Mouse (Mus musculus) common myeloid progenitor, adult 5-6 weeks (primary cell): ENCODE measurements at regions not wholly inside any gene's neighbourhood (a gene's known extent, or its start where the extent isn't known, plus 50 kb on each side); places are given as distances from the start of the nearest gene placed in this dataset.
A peak's percentile ranks its signal among the peaks of the same experiment; 100 is the strongest.

Experiments used
- ATAC-seq: replicated peaks from 2 replicates; pipeline ENCODE4 v1.8.0; 2016; ENCODE audit warnings: low read depth, mild to moderate bottlenecking, moderate TSS enrichment, inconsistent platforms; ENCODE audit not compliant: poor library complexity, severe bottlenecking

GRCm38 (mm10) chr14:76872976-76873375 lies 163.6 kb upstream of the Ccdc122 start:
- no peak for ATAC-seq

DNA sequence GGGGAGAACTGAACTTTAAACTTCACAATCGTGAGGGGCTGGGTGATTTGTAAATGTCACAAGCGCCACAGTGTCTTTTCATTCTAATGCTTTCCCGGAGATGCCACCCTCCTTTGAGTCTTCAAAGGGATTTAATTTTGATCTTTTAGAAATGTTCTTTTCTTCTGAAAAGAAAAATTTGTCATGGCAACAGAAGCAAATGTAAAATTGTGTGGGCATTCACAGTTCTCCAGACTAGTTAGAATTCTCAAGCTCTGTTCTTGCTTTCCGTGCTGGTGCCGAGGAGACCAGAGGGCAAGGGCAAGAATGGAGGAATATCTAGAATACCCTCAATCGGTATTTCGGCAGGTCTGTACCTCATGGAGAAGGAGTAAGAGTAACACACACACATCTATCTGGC lies 164.1 kb upstream of the Ccdc122 start:
- ATAC-seq, result no peak

GRCm38 (mm10) chr14:76868831-76869230 lies 167.7 kb upstream of the Ccdc122 start:
- ATAC-seq, result no peak

DNA sequence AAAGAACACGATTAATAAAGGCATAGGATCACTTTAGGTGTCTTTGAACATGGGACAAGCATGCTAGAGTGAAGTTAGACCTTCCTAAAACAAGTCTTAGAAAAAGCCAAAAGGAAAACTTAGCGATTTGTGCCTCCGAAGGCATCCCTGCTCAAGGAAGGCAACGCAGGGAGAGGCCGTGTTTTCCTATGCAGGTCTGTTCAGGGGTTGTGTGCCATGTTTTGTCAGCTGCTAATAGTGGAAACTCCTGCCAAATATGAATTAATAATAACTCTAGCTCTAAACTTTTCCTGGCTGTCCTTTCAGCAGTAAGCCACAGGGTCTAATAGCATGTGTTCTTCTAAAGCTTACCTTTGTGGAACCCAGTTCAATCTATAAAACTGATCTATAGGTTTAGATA lies 168.4 kb upstream of the Ccdc122 start:
- no peak for ATAC-seq

- ATAC-seq, result no peak
Measured at GRCm38 (mm10) chr14:76864664-76865063, 171.9 kb upstream of the Ccdc122 start.

DNA sequence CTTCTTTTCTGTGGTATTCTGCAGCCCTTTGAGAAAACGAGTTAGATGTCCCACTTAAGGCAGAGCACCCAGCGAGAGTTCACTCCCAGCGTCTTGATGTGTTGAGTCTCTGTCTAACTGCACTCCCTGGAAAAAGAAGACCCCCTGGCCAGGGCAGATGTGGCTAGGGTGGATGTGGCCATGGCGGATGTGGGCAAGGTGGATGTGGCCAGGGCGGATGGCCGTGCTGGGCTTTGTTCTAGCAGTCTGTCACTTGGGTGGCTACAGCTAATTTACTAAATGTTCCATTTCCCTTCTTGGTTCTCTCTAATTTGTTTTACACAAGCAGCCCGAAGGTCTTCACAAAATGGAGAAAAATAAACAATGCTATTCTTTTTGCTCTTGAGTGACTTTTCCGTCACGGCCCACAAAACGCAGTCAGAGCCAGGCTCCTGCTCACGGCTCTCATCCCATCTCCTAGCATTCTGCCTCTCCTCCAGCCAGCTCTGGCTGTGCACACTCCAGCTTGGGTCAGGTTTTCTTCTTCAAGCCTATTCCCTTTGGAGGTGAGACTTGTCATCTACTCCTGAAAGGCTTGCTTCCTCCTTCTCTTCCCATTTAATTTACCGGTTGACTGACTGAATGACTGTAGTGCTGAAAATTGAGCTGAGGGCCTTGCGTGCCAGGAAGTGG lies 173.4 kb upstream of the Ccdc122 start:
- ATAC-seq, result no peak

GRCm38 (mm10) chr14:76858396-76858795 lies 178.2 kb upstream of the Ccdc122 start:
- ATAC-seq, result no peak

- ATAC-seq, result peak; percentile 74
Measured at GRCm38 (mm10) chr14:76857196-76857773, 179.3 kb upstream of the Ccdc122 start.

DNA sequence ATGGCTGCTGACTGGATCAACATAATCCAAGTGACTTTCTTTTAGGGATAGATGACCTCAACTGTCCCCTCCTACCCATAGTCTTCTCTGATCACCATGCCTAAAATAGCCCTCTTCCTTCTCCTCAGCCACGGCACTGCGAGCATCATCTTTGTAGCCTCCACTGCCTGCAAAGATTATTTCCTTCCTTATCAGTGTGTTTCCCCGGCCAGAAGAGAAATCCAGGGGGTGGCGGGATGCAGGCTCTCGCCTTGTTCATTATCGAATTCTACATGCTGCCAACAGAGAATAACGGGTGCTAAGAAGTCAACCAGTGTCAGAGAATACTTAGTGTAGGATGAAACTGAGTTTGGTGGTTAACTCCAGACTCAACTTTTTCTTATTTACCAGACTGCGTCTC lies 180.0 kb upstream of the Ccdc122 start:
- ATAC-seq, result peak; percentile 54

- no peak for ATAC-seq
Measured at GRCm38 (mm10) chr14:76854965-76855364, 181.6 kb upstream of the Ccdc122 start.

GRCm38 (mm10) chr14:76851473-76852214 lies 184.9 kb upstream of the Ccdc122 start:
- ATAC-seq, result peak; percentile 97

- no peak for ATAC-seq
Measured at GRCm38 (mm10) chr14:76850641-76851040, 185.9 kb upstream of the Ccdc122 start.

GRCm38 (mm10) chr14:76850051-76850450 lies 186.5 kb upstream of the Ccdc122 start:
- no peak for ATAC-seq

GRCm38 (mm10) chr14:76849636-76850035 lies 186.9 kb upstream of the Ccdc122 start:
- ATAC-seq, result no peak

DNA sequence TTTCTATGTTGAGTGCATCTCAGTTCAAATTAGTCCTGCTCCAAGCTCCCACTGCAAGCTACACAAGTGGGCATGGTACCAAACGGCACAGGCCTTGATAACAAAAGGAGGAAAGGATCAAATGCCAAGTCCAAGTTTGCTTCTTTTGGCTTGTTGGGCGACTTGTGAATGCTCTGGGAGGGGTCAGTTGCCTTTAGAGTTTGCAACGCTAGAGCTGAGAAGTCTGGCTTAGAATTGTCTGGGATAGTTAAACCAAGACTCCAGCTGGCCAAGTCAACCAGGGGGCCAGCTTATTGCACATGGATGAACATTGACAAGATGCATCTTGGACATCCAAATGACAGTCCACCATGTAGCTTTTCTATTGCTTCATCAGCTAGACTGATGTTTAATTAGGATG lies 187.5 kb upstream of the Ccdc122 start:
- ATAC-seq, result no peak

GRCm38 (mm10) chr14:76845706-76846105 lies 190.9 kb upstream of the Ccdc122 start:
- ATAC-seq, result peak; percentile 78

- peak; percentile 94 for ATAC-seq
Measured at GRCm38 (mm10) chr14:76844717-76845116, 191.9 kb upstream of the Ccdc122 start.

- ATAC-seq, result 0 out of 2 replicates have a peak, but pooled peaks have one; percentile 15
Measured at GRCm38 (mm10) chr14:76837583-76838220, 198.9 kb upstream of the Ccdc122 start.

DNA sequence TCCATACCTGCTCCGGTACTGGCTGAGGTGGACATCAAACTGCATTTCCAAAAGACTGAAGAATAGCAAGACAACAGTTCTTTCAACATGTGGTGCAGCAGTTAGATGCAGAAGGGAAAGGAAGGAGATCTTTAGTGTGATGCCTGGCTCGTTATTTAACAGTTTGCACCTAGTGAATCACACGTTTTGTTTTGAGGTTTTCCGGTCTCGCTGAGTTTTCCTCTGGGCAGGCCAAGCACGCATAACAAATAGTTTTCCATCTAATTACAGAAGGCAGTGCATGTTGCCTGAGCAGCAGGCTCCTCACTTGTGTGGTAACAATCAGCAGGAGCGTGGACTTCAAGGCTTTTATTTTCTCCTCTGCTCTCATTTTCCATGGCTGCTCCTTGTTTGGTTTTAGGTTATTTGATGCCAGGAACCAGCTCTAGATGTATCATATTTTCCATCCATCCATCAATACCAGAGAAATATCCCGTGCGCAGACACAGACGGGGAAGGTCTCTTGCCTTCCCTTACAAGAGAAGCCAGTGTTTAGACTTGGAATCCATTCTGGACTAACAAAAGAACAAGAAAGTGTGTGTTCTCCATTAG lies 199.6 kb upstream of the Ccdc122 start:
- ATAC-seq, result no peak

DNA sequence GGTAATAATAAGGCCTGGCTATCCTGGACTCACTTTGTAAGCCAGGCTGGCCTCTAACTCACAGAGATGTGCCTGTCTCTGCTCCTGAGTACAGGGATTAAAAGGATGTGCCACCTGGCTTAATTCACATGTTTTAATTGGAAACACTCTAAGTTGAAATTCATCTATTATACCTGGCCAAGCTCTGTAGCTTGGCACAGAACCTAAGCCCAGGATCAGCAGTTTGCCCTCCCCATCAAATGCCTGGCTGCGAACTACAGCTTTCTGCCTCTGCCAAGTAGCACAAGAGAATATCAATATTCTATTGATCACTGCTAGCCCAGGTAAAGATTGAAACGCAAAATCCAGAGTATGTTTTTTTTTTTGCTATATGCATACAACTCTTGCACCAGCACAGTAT lies 200.3 kb upstream of the Ccdc122 start:
- ATAC-seq, result no peak

GRCm38 (mm10) chr14:76834084-76834483 lies 202.5 kb upstream of the Ccdc122 start:
- no peak for ATAC-seq
